Mouse (Mus musculus): ENCODE data around the gene P3h2. TPM values are rescaled to one million over a fixed set of nuclear protein-coding genes. Genes with fewer than 3 reads are reported as not detected.
A peak's percentile ranks its signal among the peaks of the same experiment; 100 is the strongest.

Gene P3h2
- polyA plus RNA-seq, 1 experiment from 2014 or later: 3.6 TPM

GRCm38 (mm10) chr16:26078923-26079351 is 26.6 kb downstream of the P3h2 start:
- no peaks in the 10 kb centered on the region for H3K9me3 ChIP-seq (replicated peaks; ENCODE audit: control insufficient read depth, low read length)
- H3K27me3 ChIP-seq (ENCODE audit: control insufficient read depth, insufficient read depth, low read length): no peaks in the 10 kb centered on the region
- H3K27ac ChIP-seq (ENCODE audit: low read length): peak overlapping the region; percentile 45
- WGBS: 4% methylated on average over 7 of the region's 7 CpGs
- H3K9ac ChIP-seq (ENCODE audit: low read length): no peak overlapping the region
- H3K4me3 ChIP-seq (ENCODE audit: low read length): no peak overlapping the region
- no peaks in the 10 kb centered on the region for H3K36me3 ChIP-seq (ENCODE audit: control insufficient read depth, insufficient read depth)
- ATAC-seq (replicated peaks; ENCODE audit: extremely low read depth, insufficient read depth, low FRiP score): peak; percentile 62
- H3K4me1 ChIP-seq (ENCODE audit: control insufficient read depth, insufficient read depth, low read length): peaks cover 29% of the 10 kb centered on the region
- peak overlapping the region; percentile 21; the same call in 1 of the 2 replicates for H3K4me2 ChIP-seq (ENCODE audit: low read depth, low read length)

- Histone ChIP-seq H3K4me3 (ENCODE audit: low read length) (no peak overlapping the region), H3K9me3 (replicated peaks; ENCODE audit: control insufficient read depth, low read length) (no peaks in the 10 kb centered on the region), H3K27ac (ENCODE audit: low read length) (peak overlapping the region; percentile 73), H3K9ac (ENCODE audit: low read length) (no peak overlapping the region), H3K4me1 (ENCODE audit: control insufficient read depth, insufficient read depth, low read length) (peaks cover 27% of the 10 kb centered on the region), H3K4me2 (ENCODE audit: low read depth, low read length) (no peak overlapping the region), H3K36me3 (ENCODE audit: control insufficient read depth, insufficient read depth) (no peaks in the 10 kb centered on the region), H3K27me3 (ENCODE audit: control insufficient read depth, insufficient read depth, low read length) (no peaks in the 10 kb centered on the region)
- no peak for ATAC-seq (replicated peaks; ENCODE audit: extremely low read depth, insufficient read depth, low FRiP score)
- WGBS: 25% methylated on average over 2 of the region's 2 CpGs
Observed at GRCm38 (mm10) chr16:26078100-26078422, 27.5 kb downstream of the P3h2 start.

- Histone ChIP-seq H3K4me1 (ENCODE audit: control insufficient read depth, insufficient read depth, low read length) (peaks cover 21% of the 10 kb centered on the region), H3K9ac (ENCODE audit: low read length) (no peak overlapping the region), H3K9me3 (replicated peaks; ENCODE audit: control insufficient read depth, low read length) (no peaks in the 10 kb centered on the region), H3K4me2 (ENCODE audit: low read depth, low read length) (no peak overlapping the region), H3K36me3 (ENCODE audit: control insufficient read depth, insufficient read depth) (no peaks in the 10 kb centered on the region), H3K4me3 (ENCODE audit: low read length) (no peak overlapping the region), H3K27ac (ENCODE audit: low read length) (peak overlapping the region; percentile 73), H3K27me3 (ENCODE audit: control insufficient read depth, insufficient read depth, low read length) (no peaks in the 10 kb centered on the region)
- WGBS: 50% methylated on average over 10 of the region's 10 CpGs
- 0 out of 2 replicates have a peak, but pooled peaks have one; percentile 8 for ATAC-seq (replicated peaks; ENCODE audit: extremely low read depth, insufficient read depth, low FRiP score)
Observed at GRCm38 (mm10) chr16:26077246-26078099, 28.1 kb downstream of the P3h2 start.

GRCm38 (mm10) chr16:26075063-26075462 is 30.5 kb downstream of the P3h2 start:
- Histone ChIP-seq H3K9me3 (replicated peaks; ENCODE audit: control insufficient read depth, low read length) (no peaks in the 10 kb centered on the region), H3K27me3 (ENCODE audit: control insufficient read depth, insufficient read depth, low read length) (no peaks in the 10 kb centered on the region), H3K4me3 (ENCODE audit: low read length) (no peak overlapping the region), H3K9ac (ENCODE audit: low read length) (no peak overlapping the region), H3K36me3 (ENCODE audit: control insufficient read depth, insufficient read depth) (no peaks in the 10 kb centered on the region), H3K4me2 (ENCODE audit: low read depth, low read length) (no peak overlapping the region), H3K27ac (ENCODE audit: low read length) (no peak overlapping the region), H3K4me1 (ENCODE audit: control insufficient read depth, insufficient read depth, low read length) (peaks cover 18% of the 10 kb centered on the region)
- no peak for ATAC-seq (replicated peaks; ENCODE audit: extremely low read depth, insufficient read depth, low FRiP score)

- ATAC-seq (replicated peaks; ENCODE audit: extremely low read depth, insufficient read depth, low FRiP score): no peak
- H3K9me3 ChIP-seq (replicated peaks; ENCODE audit: control insufficient read depth, low read length): no peaks in the 10 kb centered on the region
- 93% methylated on average over 3 of the region's 3 CpGs for WGBS
- no peak overlapping the region for H3K4me2 ChIP-seq (ENCODE audit: low read depth, low read length)
- H3K36me3 ChIP-seq (ENCODE audit: control insufficient read depth, insufficient read depth): no peaks in the 10 kb centered on the region
- H3K9ac ChIP-seq (ENCODE audit: low read length): no peak overlapping the region
- H3K27ac ChIP-seq (ENCODE audit: low read length): no peak overlapping the region
- H3K27me3 ChIP-seq (ENCODE audit: control insufficient read depth, insufficient read depth, low read length): no peaks in the 10 kb centered on the region
- no peak overlapping the region for H3K4me3 ChIP-seq (ENCODE audit: low read length)
- peaks cover 3% of the 10 kb centered on the region; the same call in 1 of the 2 replicates for H3K4me1 ChIP-seq (ENCODE audit: control insufficient read depth, insufficient read depth, low read length)
Observed at GRCm38 (mm10) chr16:26070376-26070775, 35.2 kb downstream of the P3h2 start.

- H3K9me3 ChIP-seq (replicated peaks; ENCODE audit: control insufficient read depth, low read length): no peaks in the 10 kb centered on the region
- H3K4me3 ChIP-seq (ENCODE audit: low read length): no peak overlapping the region
- H3K9ac ChIP-seq (ENCODE audit: low read length): no peak overlapping the region
- H3K27me3 ChIP-seq (ENCODE audit: control insufficient read depth, insufficient read depth, low read length): no peaks in the 10 kb centered on the region
- 21% methylated on average over 6 of the region's 6 CpGs for WGBS
- H3K4me2 ChIP-seq (ENCODE audit: low read depth, low read length): no peak overlapping the region
- peak; percentile 85 for ATAC-seq (replicated peaks; ENCODE audit: extremely low read depth, insufficient read depth, low FRiP score)
- no peak overlapping the region; the same call in 1 of the 2 replicates for H3K27ac ChIP-seq (ENCODE audit: low read length)
- H3K36me3 ChIP-seq (ENCODE audit: control insufficient read depth, insufficient read depth): no peaks in the 10 kb centered on the region
- H3K4me1 ChIP-seq (ENCODE audit: control insufficient read depth, insufficient read depth, low read length): peaks cover 8% of the 10 kb centered on the region
Observed at GRCm38 (mm10) chr16:26065060-26065459, 40.5 kb downstream of the P3h2 start.

GRCm38 (mm10) chr16:26060239-26061085 is 45.1 kb downstream of the P3h2 start:
- Histone ChIP-seq H3K4me3 (ENCODE audit: low read length) (no peak overlapping the region), H3K27me3 (ENCODE audit: control insufficient read depth, insufficient read depth, low read length) (no peaks in the 10 kb centered on the region), H3K27ac (ENCODE audit: low read length) (no peak overlapping the region), H3K36me3 (ENCODE audit: control insufficient read depth, insufficient read depth) (no peaks in the 10 kb centered on the region), H3K9me3 (replicated peaks; ENCODE audit: control insufficient read depth, low read length) (no peaks in the 10 kb centered on the region), H3K4me1 (ENCODE audit: control insufficient read depth, insufficient read depth, low read length) (peaks cover 6% of the 10 kb centered on the region; the same call in 1 of the 2 replicates), H3K4me2 (ENCODE audit: low read depth, low read length) (no peak overlapping the region), H3K9ac (ENCODE audit: low read length) (no peak overlapping the region)
- no peak for ATAC-seq (replicated peaks; ENCODE audit: extremely low read depth, insufficient read depth, low FRiP score)
- WGBS: 63% methylated on average over 5 of the region's 5 CpGs

GRCm38 (mm10) chr16:26053631-26054030 is 52.0 kb downstream of the P3h2 start:
- Histone ChIP-seq H3K9ac (ENCODE audit: low read length) (no peak overlapping the region), H3K4me3 (ENCODE audit: low read length) (no peak overlapping the region), H3K27me3 (ENCODE audit: control insufficient read depth, insufficient read depth, low read length) (no peaks in the 10 kb centered on the region), H3K4me2 (ENCODE audit: low read depth, low read length) (no peak overlapping the region), H3K4me1 (ENCODE audit: control insufficient read depth, insufficient read depth, low read length) (peaks cover 41% of the 10 kb centered on the region), H3K36me3 (ENCODE audit: control insufficient read depth, insufficient read depth) (no peaks in the 10 kb centered on the region), H3K9me3 (replicated peaks; ENCODE audit: control insufficient read depth, low read length) (no peaks in the 10 kb centered on the region), H3K27ac (ENCODE audit: low read length) (peak overlapping the region; percentile 33; the same call in 1 of the 2 replicates)
- WGBS: 59% methylated on average over 3 of the region's 3 CpGs
- no peak for ATAC-seq (replicated peaks; ENCODE audit: extremely low read depth, insufficient read depth, low FRiP score)
